Mouse (Mus musculus) CD4-positive naive resting alpha-beta T cell, adult 76 days (primary cell): ENCODE measurements around the gene Idi2. TPM values are rescaled to one million over a fixed set of nuclear protein-coding genes. Genes with fewer than 3 reads are reported as not detected.

Source experiments
- total RNA-seq: library from RNA; stranded (reverse); gene quantifications from one replicate; pipeline ENCODE4 v1.2.4, GENCODE M21; 2023

Gene Idi2
- total RNA-seq = not detected

DNA sequence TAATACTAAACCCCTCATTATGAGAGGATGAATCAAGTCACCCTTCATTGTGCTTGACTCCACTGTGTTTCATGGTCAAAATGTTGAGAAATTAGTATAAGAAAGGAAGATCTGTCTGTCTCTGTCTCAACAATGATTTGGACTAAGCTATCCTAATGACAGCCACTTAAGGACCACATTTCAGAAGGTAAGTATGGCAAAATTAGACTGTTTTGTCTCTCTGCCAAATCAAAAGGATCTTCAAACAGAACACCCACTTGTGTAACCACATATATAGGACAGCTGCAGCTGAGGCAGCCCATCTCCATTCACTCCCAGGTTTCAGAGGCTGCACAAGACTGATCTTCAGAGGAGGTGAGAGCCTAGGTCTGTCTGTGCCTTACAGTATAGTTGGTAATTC is at the start of gene Idi2:
TSS of gene Idi2 (plus strand) at position 301 of the 400 bp plus-strand sequence.

DNA sequence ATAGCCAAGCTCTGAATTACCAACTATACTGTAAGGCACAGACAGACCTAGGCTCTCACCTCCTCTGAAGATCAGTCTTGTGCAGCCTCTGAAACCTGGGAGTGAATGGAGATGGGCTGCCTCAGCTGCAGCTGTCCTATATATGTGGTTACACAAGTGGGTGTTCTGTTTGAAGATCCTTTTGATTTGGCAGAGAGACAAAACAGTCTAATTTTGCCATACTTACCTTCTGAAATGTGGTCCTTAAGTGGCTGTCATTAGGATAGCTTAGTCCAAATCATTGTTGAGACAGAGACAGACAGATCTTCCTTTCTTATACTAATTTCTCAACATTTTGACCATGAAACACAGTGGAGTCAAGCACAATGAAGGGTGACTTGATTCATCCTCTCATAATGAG is 4.5 kb upstream of the Idi2 start, which contains the start of gene Gm9745:
TSS of gene Gm9745 (minus strand) at position 101 of the 400 bp plus-strand sequence.

DNA sequence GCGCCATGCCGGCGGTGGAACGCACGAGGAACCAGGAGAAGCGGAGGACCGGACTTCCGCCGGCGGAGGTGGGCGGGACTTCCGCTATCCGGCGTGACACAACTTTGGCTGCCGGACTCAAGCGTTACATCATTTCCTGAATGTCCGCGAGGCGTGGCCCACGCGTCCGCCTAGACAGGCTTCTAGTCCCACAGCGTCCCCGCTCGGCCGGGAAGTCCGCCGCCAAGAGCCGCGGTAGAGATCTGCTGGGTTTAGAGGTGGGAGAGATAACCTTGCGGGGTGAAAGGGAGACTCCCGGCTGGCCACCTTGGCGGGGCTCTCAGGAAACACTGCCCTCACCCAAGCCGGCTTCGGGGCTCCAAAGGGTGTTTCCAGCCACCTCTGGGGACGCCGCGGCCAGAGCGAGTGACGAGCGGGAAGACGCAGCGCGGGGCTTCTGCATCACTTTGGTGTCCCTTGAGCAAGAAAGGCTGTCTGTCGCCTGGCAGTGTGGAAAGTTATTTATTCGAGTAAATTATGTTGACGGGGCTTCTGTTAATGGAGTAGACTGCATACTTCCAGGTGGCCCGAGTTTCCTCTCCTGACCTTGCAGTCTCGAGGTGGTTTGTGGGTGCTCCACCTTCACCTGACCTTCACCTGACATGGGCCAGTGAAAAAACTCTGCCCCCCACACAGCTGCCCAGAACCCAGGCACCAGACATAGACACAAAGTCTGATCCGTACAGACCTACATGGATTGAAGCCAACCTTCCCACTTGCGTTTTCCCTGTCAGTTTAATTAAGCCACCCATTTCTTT is 43.5 kb downstream of the Idi2 start, which contains the start of gene Gtpbp4:
TSS of gene Gtpbp4 (minus strand) at position 94 of the 797 bp plus-strand sequence.

Other genes starting within 250 kb of the Idi2 start
- 70.6 TPM for gene Wdr37, start 81.0 kb upstream of the Idi2 start, total RNA-seq
- gene Idi1, start 67.4 kb upstream of the Idi2 start, total RNA-seq = 16.9 TPM
- gene Gm9745, start 4.6 kb upstream of the Idi2 start, total RNA-seq = not detected
- gene Gtpbp4, start 43.2 kb downstream of the Idi2 start, total RNA-seq = 125 TPM
- gene Larp4b, start 141.0 kb downstream of the Idi2 start, total RNA-seq = 61.2 TPM